Mouse (Mus musculus) MEL (cell line): Measurements from ENCODE around the gene Vsig1.

Source experiments
- CHD2 ChIP-seq: IDR thresholded peaks from 2 replicates; pipeline ENCODE4 v1.6.1; 2011; ENCODE audit warnings: low read length, improper control_type of control experiment
- CTCF ChIP-seq, 3 experiments: IDR thresholded peaks in 2 of 3; conservative IDR thresholded peaks in 1 of 3; 2 replicates each; pipeline ENCODE4 v1.5.1; 2011 to 2012; ENCODE audit warnings: low read length in 3 of 3, low read depth in 2 of 3, mild to moderate bottlenecking in 2 of 3, improper control_type of control experiment in 1 of 3, inconsistent platforms in 1 of 3, mixed read lengths in 1 of 3, moderate library complexity in 1 of 3; ENCODE audit not compliant: control insufficient read depth in 1 of 3, insufficient read depth in 1 of 3, poor library complexity in 1 of 3, severe bottlenecking in 1 of 3
- JUND ChIP-seq: IDR thresholded peaks from 2 replicates; pipeline ENCODE4 v1.6.1; 2011; ENCODE audit warnings: low read depth, mild to moderate bottlenecking, improper control_type of control experiment, low read length
- TAL1 ChIP-seq: IDR thresholded peaks from 2 replicates; pipeline ENCODE4 v1.6.1; 2012; ENCODE audit warnings: mild to moderate bottlenecking, inconsistent platforms, low read length, moderate library complexity, mixed read lengths
- TCF12 ChIP-seq: IDR thresholded peaks from 2 replicates; pipeline ENCODE4 v1.6.1; 2014; ENCODE audit warnings: low read depth, mild to moderate bottlenecking, inconsistent platforms, low read length, improper control_type of control experiment, moderate library complexity
- ZC3H11A ChIP-seq: IDR thresholded peaks from 2 replicates; pipeline ENCODE4 v1.6.1; 2012; ENCODE audit warnings: low read depth, mild to moderate bottlenecking, inconsistent platforms, low read length, improper control_type of control experiment

- peak; percentile 49 for TF ChIP-seq TAL1
- TF ChIP-seq ZC3H11A, result no peak
- no peak for TF ChIP-seq CHD2
- TF ChIP-seq JUND, result no peak
- TF ChIP-seq TCF12, result peak; percentile 53; the same call in 1 of the 2 replicates
- TF ChIP-seq CTCF (IDR thresholded peaks at IDR 0.05 in 2 of 3, conservative IDR thresholded peaks at IDR 0.05 in 1 of 3; ENCODE audit: control insufficient read depth in 1 of 3, insufficient read depth in 1 of 3, low read depth in 2 of 3, low read length in 3 of 3, poor library complexity in 1 of 3, severe bottlenecking in 1 of 3), result no peak
These were observed 77.4 kb downstream of the Vsig1 start for GRCm38 (mm10) chrX:140984795-140985194.
